Mouse (Mus musculus): Measurements from ENCODE around the gene Grin2b. TPM values are rescaled to one million over a fixed set of nuclear protein-coding genes. Genes with fewer than 3 reads are reported as not detected.
"Not testable (repeated sequence)": the region's sequence is repeated elsewhere in the genome, so short reads cannot be mapped to it uniquely, and the experiment has no call there.

The Grin2b gene
- polyA plus RNA-seq, 1 experiment from 2014 or later: not detected

DNA sequence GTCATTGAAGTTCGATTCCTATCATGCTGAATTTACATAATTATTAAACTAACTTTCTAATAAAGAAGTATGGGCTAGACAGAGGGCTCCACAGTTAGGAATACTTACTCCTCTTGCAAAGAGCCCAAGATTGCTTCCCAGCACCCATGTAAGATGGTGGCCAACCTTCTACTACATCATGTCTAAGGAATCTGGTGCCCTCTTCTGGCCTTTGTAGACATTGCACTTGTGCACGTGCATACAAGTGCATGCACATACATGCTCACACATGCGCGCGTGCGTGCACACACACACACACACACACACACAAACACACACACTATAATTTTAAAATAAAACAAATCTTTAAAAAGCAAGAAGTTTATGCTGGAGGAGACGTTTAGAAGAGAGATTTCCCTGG lies 481.8 kb downstream of the Grin2b start:
- WGBS: 91% methylated on average over 7 of the region's 7 CpGs
- H3K9me3 ChIP-seq (ENCODE audit: control insufficient read depth, low read length): no peaks in the 10 kb centered on the region
- H3K27ac ChIP-seq (replicated peaks): no peak overlapping the region
- no peaks in the 10 kb centered on the region for H3K4me1 ChIP-seq (replicated peaks; ENCODE audit: control insufficient read depth, insufficient read depth)
- H3K4me2 ChIP-seq (replicated peaks; ENCODE audit: low read depth): no peak overlapping the region
- no peak overlapping the region for H3K4me3 ChIP-seq (ENCODE audit: low read depth, low read length)
- no peak for DNase-seq (ENCODE audit: low spot score)
- no peak for ATAC-seq (ENCODE audit: low FRiP score, low TSS enrichment)
- H3K36me3 ChIP-seq (ENCODE audit: control insufficient read depth, insufficient read depth, low read length): no peaks in the 10 kb centered on the region
- H3K9ac ChIP-seq (ENCODE audit: low read length): no peak overlapping the region
- TF ChIP-seq EP300 (optimal IDR thresholded peaks at IDR 0.05) (no peak), CTCF (IDR thresholded peaks at IDR 0.05; ENCODE audit: low read depth) (peak; percentile 50)
- H3K27me3 ChIP-seq (ENCODE audit: control insufficient read depth, insufficient read depth, low read length): no peaks in the 10 kb centered on the region

GRCm38 (mm10) chr6:135687926-135688325 lies 485.4 kb downstream of the Grin2b start:
- 59% methylated on average over 9 of the region's 9 CpGs for WGBS
- Histone ChIP-seq H3K27ac (replicated peaks) (no peak overlapping the region), H3K27me3 (ENCODE audit: control insufficient read depth, insufficient read depth, low read length) (no peaks in the 10 kb centered on the region), H3K4me3 (ENCODE audit: low read depth, low read length) (no peak overlapping the region), H3K9ac (ENCODE audit: low read length) (no peak overlapping the region), H3K4me1 (replicated peaks; ENCODE audit: control insufficient read depth, insufficient read depth) (no peaks in the 10 kb centered on the region), H3K36me3 (ENCODE audit: control insufficient read depth, insufficient read depth, low read length) (no peaks in the 10 kb centered on the region), H3K9me3 (ENCODE audit: control insufficient read depth, low read length) (no peaks in the 10 kb centered on the region), H3K4me2 (replicated peaks; ENCODE audit: low read depth) (no peak overlapping the region)
- DNase-seq (ENCODE audit: low spot score) (no peak), ATAC-seq (ENCODE audit: low FRiP score, low TSS enrichment) (no peak)
- TF ChIP-seq EP300 (optimal IDR thresholded peaks at IDR 0.05): no peak
- no peak for TF ChIP-seq CTCF (IDR thresholded peaks at IDR 0.05; ENCODE audit: low read depth)

- DNase-seq (ENCODE audit: low spot score) (no peak), ATAC-seq (ENCODE audit: low FRiP score, low TSS enrichment) (no peak)
- no peaks in the 10 kb centered on the region for H3K4me1 ChIP-seq (replicated peaks; ENCODE audit: control insufficient read depth, insufficient read depth)
- H3K4me2 ChIP-seq (replicated peaks; ENCODE audit: low read depth): no peak overlapping the region
- H3K27me3 ChIP-seq (ENCODE audit: control insufficient read depth, insufficient read depth, low read length): no peaks in the 10 kb centered on the region
- no peaks in the 10 kb centered on the region for H3K36me3 ChIP-seq (ENCODE audit: control insufficient read depth, insufficient read depth, low read length)
- WGBS: 83% methylated on average over 2 of the region's 2 CpGs
- no peak overlapping the region for H3K9ac ChIP-seq (ENCODE audit: low read length)
- H3K4me3 ChIP-seq (ENCODE audit: low read depth, low read length): no peak overlapping the region
- no peaks in the 10 kb centered on the region for H3K9me3 ChIP-seq (ENCODE audit: control insufficient read depth, low read length)
- no peak for TF ChIP-seq EP300 (optimal IDR thresholded peaks at IDR 0.05)
- TF ChIP-seq CTCF (IDR thresholded peaks at IDR 0.05; ENCODE audit: low read depth): no peak
- no peak overlapping the region for H3K27ac ChIP-seq (replicated peaks)
These were observed 489.1 kb downstream of the Grin2b start for GRCm38 (mm10) chr6:135684206-135684605.

- WGBS: 74% methylated on average over 4 of the region's 4 CpGs
- not testable (repeated sequence) for ATAC-seq (ENCODE audit: low FRiP score, low TSS enrichment)
These were observed 491.9 kb downstream of the Grin2b start for GRCm38 (mm10) chr6:135681423-135681822.

DNA sequence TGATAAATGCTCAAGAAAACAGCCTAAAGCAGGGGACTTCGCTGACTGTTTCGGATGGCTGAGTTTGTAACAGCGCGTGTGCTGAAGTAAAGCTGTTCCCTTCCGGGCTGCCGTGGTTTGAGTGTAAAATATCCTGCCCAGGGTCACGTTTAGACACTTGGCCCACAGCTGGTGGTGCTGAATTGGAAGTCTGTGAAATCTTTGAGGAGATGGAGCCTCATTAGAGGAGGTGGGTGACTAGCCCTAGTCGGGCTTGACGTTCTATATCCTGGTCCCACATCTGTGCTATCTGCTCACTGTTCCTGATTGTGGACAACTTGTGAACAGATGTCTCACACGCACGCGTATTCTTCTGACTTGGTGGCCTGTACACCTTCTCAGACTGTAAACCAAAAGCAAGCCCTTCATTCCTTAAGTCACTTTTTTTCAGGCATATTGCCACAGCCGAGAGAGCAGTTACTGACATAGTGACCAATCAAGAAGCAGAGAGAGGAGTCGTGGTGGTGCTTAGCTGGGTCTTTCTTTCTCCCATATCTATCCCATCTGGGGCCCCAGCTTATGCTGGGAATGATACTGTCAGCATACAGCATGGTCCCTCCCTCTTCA lies 493.1 kb downstream of the Grin2b start:
- DNase-seq (ENCODE audit: low spot score): no peak
- no peak for ATAC-seq (ENCODE audit: low FRiP score, low TSS enrichment)
- Histone ChIP-seq H3K27ac (replicated peaks) (no peak overlapping the region), H3K4me1 (replicated peaks; ENCODE audit: control insufficient read depth, insufficient read depth) (no peaks in the 10 kb centered on the region), H3K9me3 (ENCODE audit: control insufficient read depth, low read length) (no peaks in the 10 kb centered on the region), H3K27me3 (ENCODE audit: control insufficient read depth, insufficient read depth, low read length) (no peaks in the 10 kb centered on the region), H3K9ac (ENCODE audit: low read length) (no peak overlapping the region), H3K36me3 (ENCODE audit: control insufficient read depth, insufficient read depth, low read length) (no peaks in the 10 kb centered on the region), H3K4me3 (ENCODE audit: low read depth, low read length) (no peak overlapping the region), H3K4me2 (replicated peaks; ENCODE audit: low read depth) (no peak overlapping the region)
- no peak for TF ChIP-seq EP300 (optimal IDR thresholded peaks at IDR 0.05)
- WGBS: 71% methylated on average over 14 of the region's 14 CpGs

More at GRCm38 (mm10) chr6:135681423-135681822, 491.9 kb downstream of the Grin2b start:
- DNase-seq (ENCODE audit: low spot score); H3K36me3 ChIP-seq (ENCODE audit: control insufficient read depth, insufficient read depth, low read length); H3K4me1 ChIP-seq (replicated peaks; ENCODE audit: control insufficient read depth, insufficient read depth); H3K27me3 ChIP-seq (ENCODE audit: control insufficient read depth, insufficient read depth, low read length); H3K9ac ChIP-seq (ENCODE audit: low read length); H3K9me3 ChIP-seq (ENCODE audit: control insufficient read depth, low read length); H3K27ac ChIP-seq (replicated peaks); H3K4me2 ChIP-seq (replicated peaks; ENCODE audit: low read depth); H3K4me3 ChIP-seq (ENCODE audit: low read depth, low read length): not testable (repeated sequence)

- no peaks in the 10 kb centered on the region for H3K9me3 ChIP-seq (ENCODE audit: control insufficient read depth, low read length)
- no peaks in the 10 kb centered on the region for H3K27me3 ChIP-seq (ENCODE audit: control insufficient read depth, insufficient read depth, low read length)
- ATAC-seq (ENCODE audit: low FRiP score, low TSS enrichment): no peak
- H3K9ac ChIP-seq (ENCODE audit: low read length): no peak overlapping the region
- no peaks in the 10 kb centered on the region for H3K4me1 ChIP-seq (replicated peaks; ENCODE audit: control insufficient read depth, insufficient read depth)
- no peak overlapping the region for H3K4me2 ChIP-seq (replicated peaks; ENCODE audit: low read depth)
- H3K4me3 ChIP-seq (ENCODE audit: low read depth, low read length): no peak overlapping the region
- TF ChIP-seq CTCF (IDR thresholded peaks at IDR 0.05; ENCODE audit: low read depth): no peak
- no peak for TF ChIP-seq EP300 (optimal IDR thresholded peaks at IDR 0.05)
- no peaks in the 10 kb centered on the region for H3K36me3 ChIP-seq (ENCODE audit: control insufficient read depth, insufficient read depth, low read length)
- 12% methylated on average over 4 of the region's 4 CpGs for WGBS
- no peak overlapping the region for H3K27ac ChIP-seq (replicated peaks)
- no peak for DNase-seq (ENCODE audit: low spot score)
These were observed 498.9 kb downstream of the Grin2b start for GRCm38 (mm10) chr6:135674380-135674779.

All from stomach, postnatal 0 days (tissue).